Mouse (Mus musculus): Measurements from ENCODE around the gene Qsox2. TPM values are rescaled to one million over a fixed set of nuclear protein-coding genes. Genes with fewer than 3 reads are reported as not detected.

Gene Qsox2
- polyA plus RNA-seq, 1 experiment from 2014 or later, result 18.4 TPM

DNA sequence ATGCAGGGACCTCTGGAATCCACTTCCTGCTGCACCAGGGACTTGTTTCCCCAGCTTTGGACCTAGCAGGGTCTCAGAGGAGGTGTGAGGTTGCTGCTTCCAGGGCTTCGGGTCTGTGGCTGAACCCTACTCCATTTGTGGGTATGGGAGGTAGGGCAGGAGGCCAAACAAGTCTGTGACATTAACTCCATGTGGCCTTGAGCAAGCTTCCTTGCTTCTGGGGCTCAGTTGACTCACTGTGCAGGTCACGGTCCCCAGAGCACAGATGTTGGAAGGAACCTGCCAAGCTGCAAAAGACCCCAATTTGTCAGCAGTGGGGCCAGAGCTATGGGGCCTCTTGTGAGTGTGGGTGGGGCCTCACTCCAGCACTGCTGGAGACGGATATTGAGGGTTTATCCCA is 53.0 kb downstream of the Qsox2 start:
- ATAC-seq (ENCODE audit: low FRiP score) (no peak), DNase-seq (ENCODE audit: low spot score, missing footprints) (no peak)
- Histone ChIP-seq H3K9me3 (ENCODE audit: control insufficient read depth, low read length) (no peaks in the 10 kb centered on the region), H3K4me1 (ENCODE audit: control insufficient read depth, insufficient read depth, low read length) (no peaks in the 10 kb centered on the region), H3K9ac (ENCODE audit: low read length) (no peak overlapping the region), H3K4me3 (ENCODE audit: low read depth, low read length) (no peak overlapping the region), H3K27me3 (ENCODE audit: control insufficient read depth, insufficient read depth, low read length) (no peaks in the 10 kb centered on the region), H3K4me2 (no peak overlapping the region), H3K36me3 (ENCODE audit: control insufficient read depth, insufficient read depth, low read length) (no peaks in the 10 kb centered on the region), H3K27ac (ENCODE audit: low read depth, low read length) (no peak overlapping the region)
- 63% methylated on average over 3 of the region's 3 CpGs for WGBS

GRCm38 (mm10) chr2:26182646-26183045 is 54.7 kb downstream of the Qsox2 start:
- Histone ChIP-seq H3K4me2 (no peak overlapping the region), H3K4me3 (ENCODE audit: low read depth, low read length) (no peak overlapping the region), H3K27me3 (ENCODE audit: control insufficient read depth, insufficient read depth, low read length) (no peaks in the 10 kb centered on the region), H3K36me3 (ENCODE audit: control insufficient read depth, insufficient read depth, low read length) (no peaks in the 10 kb centered on the region), H3K4me1 (ENCODE audit: control insufficient read depth, insufficient read depth, low read length) (no peaks in the 10 kb centered on the region), H3K9me3 (ENCODE audit: control insufficient read depth, low read length) (no peaks in the 10 kb centered on the region), H3K27ac (ENCODE audit: low read depth, low read length) (no peak overlapping the region), H3K9ac (ENCODE audit: low read length) (no peak overlapping the region)
- DNase-seq (ENCODE audit: low spot score, missing footprints), result no peak
- ATAC-seq (ENCODE audit: low FRiP score), result peak; percentile 27; the same call in 1 of the 2 replicates
- 23% methylated on average over 6 of the region's 6 CpGs for WGBS

- WGBS, result 42% methylated on average over 2 of the region's 2 CpGs
- no peak for ATAC-seq (ENCODE audit: low FRiP score)
Measured at GRCm38 (mm10) chr2:26177189-26177588, 60.1 kb downstream of the Qsox2 start.

GRCm38 (mm10) chr2:26176731-26177130 is 60.6 kb downstream of the Qsox2 start:
- Histone ChIP-seq H3K4me3 (ENCODE audit: low read depth, low read length) (no peak overlapping the region), H3K27ac (ENCODE audit: low read depth, low read length) (no peak overlapping the region), H3K36me3 (ENCODE audit: control insufficient read depth, insufficient read depth, low read length) (no peaks in the 10 kb centered on the region), H3K4me1 (ENCODE audit: control insufficient read depth, insufficient read depth, low read length) (peaks cover 6% of the 10 kb centered on the region; the same call in 1 of the 2 replicates), H3K9me3 (ENCODE audit: control insufficient read depth, low read length) (no peaks in the 10 kb centered on the region), H3K4me2 (no peak overlapping the region), H3K27me3 (ENCODE audit: control insufficient read depth, insufficient read depth, low read length) (no peaks in the 10 kb centered on the region), H3K9ac (ENCODE audit: low read length) (no peak overlapping the region)
- ATAC-seq (ENCODE audit: low FRiP score), result no peak
- DNase-seq (ENCODE audit: low spot score, missing footprints), result no peak
- 50% methylated on average over 5 of the region's 5 CpGs for WGBS

More at GRCm38 (mm10) chr2:26177189-26177588, 60.1 kb downstream of the Qsox2 start:
- no peaks in the 10 kb centered on the region for H3K9me3 ChIP-seq (ENCODE audit: control insufficient read depth, low read length)
- H3K4me3 ChIP-seq (ENCODE audit: low read depth, low read length), result no peak overlapping the region
- H3K27me3 ChIP-seq (ENCODE audit: control insufficient read depth, insufficient read depth, low read length), result no peaks in the 10 kb centered on the region
- H3K27ac ChIP-seq (ENCODE audit: low read depth, low read length), result no peak overlapping the region
- no peaks in the 10 kb centered on the region for H3K36me3 ChIP-seq (ENCODE audit: control insufficient read depth, insufficient read depth, low read length)
- H3K4me2 ChIP-seq, result no peak overlapping the region
- peaks cover 6% of the 10 kb centered on the region; the same call in 1 of the 2 replicates for H3K4me1 ChIP-seq (ENCODE audit: control insufficient read depth, insufficient read depth, low read length)
- no peak overlapping the region for H3K9ac ChIP-seq (ENCODE audit: low read length)
- DNase-seq (ENCODE audit: low spot score, missing footprints), result no peak

DNA sequence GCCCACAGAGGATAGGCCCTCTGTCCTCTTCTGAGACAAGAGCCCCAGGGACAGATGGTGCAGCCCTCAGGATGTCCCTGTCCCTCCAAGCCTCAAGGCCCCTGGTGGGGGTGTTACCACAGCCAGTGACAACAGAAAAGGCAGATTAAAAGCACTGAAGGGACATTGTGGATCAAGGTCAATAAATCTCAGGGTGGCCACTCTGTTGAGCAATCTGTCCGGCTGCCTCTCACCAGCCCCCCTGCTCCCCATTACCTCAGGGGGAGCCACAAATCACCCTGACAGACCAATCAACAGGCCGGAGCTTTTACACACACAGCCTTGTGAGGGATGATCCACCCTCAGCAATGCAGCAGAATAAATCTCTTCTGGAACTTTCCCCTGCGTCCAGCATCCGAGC is 62.1 kb downstream of the Qsox2 start:
- H3K4me3 ChIP-seq (ENCODE audit: low read depth, low read length), result no peak overlapping the region
- DNase-seq (ENCODE audit: low spot score, missing footprints), result no peak
- H3K27ac ChIP-seq (ENCODE audit: low read depth, low read length), result no peak overlapping the region
- no peak overlapping the region for H3K9ac ChIP-seq (ENCODE audit: low read length)
- no peak overlapping the region for H3K4me2 ChIP-seq
- whole genome bisulfite sequencing, result 45% methylated on average over 4 of the region's 4 CpGs
- no peaks in the 10 kb centered on the region for H3K9me3 ChIP-seq (ENCODE audit: control insufficient read depth, low read length)
- H3K36me3 ChIP-seq (ENCODE audit: control insufficient read depth, insufficient read depth, low read length), result no peaks in the 10 kb centered on the region
- peaks cover 6% of the 10 kb centered on the region; the same call in 1 of the 2 replicates for H3K4me1 ChIP-seq (ENCODE audit: control insufficient read depth, insufficient read depth, low read length)
- ATAC-seq (ENCODE audit: low FRiP score), result no peak
- no peaks in the 10 kb centered on the region for H3K27me3 ChIP-seq (ENCODE audit: control insufficient read depth, insufficient read depth, low read length)

DNA sequence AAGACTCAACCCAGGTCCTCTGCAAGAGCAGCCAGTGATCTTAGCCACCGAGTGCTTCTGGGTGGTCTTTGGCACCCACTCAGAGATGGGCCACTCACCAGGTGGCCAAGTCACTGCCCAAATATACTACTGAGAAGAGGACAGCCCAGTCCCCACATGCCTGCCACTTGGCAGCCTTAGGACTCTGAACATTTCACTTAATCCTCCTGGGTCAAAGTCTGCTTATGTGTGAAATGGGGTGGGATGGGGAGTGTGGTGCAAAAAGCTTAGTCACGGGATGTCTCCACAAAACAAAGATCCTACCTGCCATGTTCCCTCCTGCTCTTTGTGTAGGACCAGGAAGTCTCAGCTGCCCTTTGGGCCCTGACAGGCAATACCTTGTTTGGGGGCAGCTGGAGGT is 65.2 kb downstream of the Qsox2 start:
- H3K9me3 ChIP-seq (ENCODE audit: control insufficient read depth, low read length), result no peaks in the 10 kb centered on the region
- 81% methylated on average over 2 of the region's 2 CpGs for WGBS
- H3K4me1 ChIP-seq (ENCODE audit: control insufficient read depth, insufficient read depth, low read length), result peaks cover 16% of the 10 kb centered on the region
- no peak for DNase-seq (ENCODE audit: low spot score, missing footprints)
- H3K4me2 ChIP-seq, result no peak overlapping the region
- H3K36me3 ChIP-seq (ENCODE audit: control insufficient read depth, insufficient read depth, low read length), result no peaks in the 10 kb centered on the region
- no peaks in the 10 kb centered on the region for H3K27me3 ChIP-seq (ENCODE audit: control insufficient read depth, insufficient read depth, low read length)
- no peak for ATAC-seq (ENCODE audit: low FRiP score)
- H3K27ac ChIP-seq (ENCODE audit: low read depth, low read length), result no peak overlapping the region
- no peak overlapping the region for H3K9ac ChIP-seq (ENCODE audit: low read length)
- no peak overlapping the region for H3K4me3 ChIP-seq (ENCODE audit: low read depth, low read length)

GRCm38 (mm10) chr2:26170376-26170775 is 66.9 kb downstream of the Qsox2 start:
- no peak overlapping the region for H3K4me3 ChIP-seq (ENCODE audit: low read depth, low read length)
- H3K4me1 ChIP-seq (ENCODE audit: control insufficient read depth, insufficient read depth, low read length), result peaks cover 11% of the 10 kb centered on the region
- ATAC-seq (ENCODE audit: low FRiP score) (no peak), DNase-seq (ENCODE audit: low spot score, missing footprints) (no peak)
- WGBS, result 56% methylated on average over 2 of the region's 2 CpGs
- no peaks in the 10 kb centered on the region for H3K9me3 ChIP-seq (ENCODE audit: control insufficient read depth, low read length)
- H3K27me3 ChIP-seq (ENCODE audit: control insufficient read depth, insufficient read depth, low read length), result no peaks in the 10 kb centered on the region
- no peak overlapping the region for H3K4me2 ChIP-seq
- H3K9ac ChIP-seq (ENCODE audit: low read length), result no peak overlapping the region
- no peak overlapping the region for H3K27ac ChIP-seq (ENCODE audit: low read depth, low read length)
- no peaks in the 10 kb centered on the region for H3K36me3 ChIP-seq (ENCODE audit: control insufficient read depth, insufficient read depth, low read length)

DNA sequence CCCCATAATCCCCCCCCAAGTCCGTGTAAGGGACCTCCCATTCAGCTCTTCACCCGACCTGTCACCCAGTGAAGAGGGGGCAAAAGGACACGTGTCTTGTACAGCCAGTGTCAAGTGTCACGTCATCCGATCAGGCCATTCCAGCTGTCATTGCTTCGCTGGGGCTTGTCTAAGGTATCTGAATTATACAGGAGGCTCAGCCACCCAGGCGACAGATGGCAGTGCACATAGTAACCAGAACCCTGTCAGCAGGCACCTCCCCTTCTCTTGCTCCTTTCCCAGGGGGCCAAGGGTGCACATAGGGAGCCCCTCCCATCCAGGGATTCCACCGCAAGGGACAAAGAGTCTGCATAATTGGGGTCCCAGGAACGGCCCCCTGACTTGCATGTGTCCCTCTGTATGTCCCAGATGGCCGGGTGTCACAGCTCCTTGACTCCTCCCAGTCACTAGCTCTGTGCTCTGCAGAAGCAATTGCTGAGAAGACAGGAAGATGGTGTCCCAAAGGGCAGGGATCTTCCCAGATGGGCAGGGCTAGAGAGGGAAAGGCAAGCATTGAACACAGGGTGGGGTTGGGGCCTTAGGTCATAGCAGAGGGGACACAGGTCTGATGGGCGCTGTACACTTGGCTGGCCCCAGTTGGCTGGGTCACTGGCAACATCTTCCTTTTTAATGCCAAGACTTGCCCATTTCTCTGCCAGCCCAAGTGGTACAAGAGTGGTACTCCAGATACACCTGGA is 68.3 kb downstream of the Qsox2 start:
- DNase-seq (ENCODE audit: low spot score, missing footprints), result no peak
- H3K9ac ChIP-seq (ENCODE audit: low read length), result no peak overlapping the region
- no peaks in the 10 kb centered on the region for H3K36me3 ChIP-seq (ENCODE audit: control insufficient read depth, insufficient read depth, low read length)
- H3K27me3 ChIP-seq (ENCODE audit: control insufficient read depth, insufficient read depth, low read length), result no peaks in the 10 kb centered on the region
- ATAC-seq (ENCODE audit: low FRiP score), result peak; percentile 54
- 32% methylated on average over 11 of the region's 11 CpGs for WGBS
- H3K9me3 ChIP-seq (ENCODE audit: control insufficient read depth, low read length), result no peaks in the 10 kb centered on the region
- H3K4me2 ChIP-seq, result no peak overlapping the region
- no peak overlapping the region for H3K4me3 ChIP-seq (ENCODE audit: low read depth, low read length)
- no peak overlapping the region for H3K27ac ChIP-seq (ENCODE audit: low read depth, low read length)
- H3K4me1 ChIP-seq (ENCODE audit: control insufficient read depth, insufficient read depth, low read length), result peaks cover 10% of the 10 kb centered on the region

DNA sequence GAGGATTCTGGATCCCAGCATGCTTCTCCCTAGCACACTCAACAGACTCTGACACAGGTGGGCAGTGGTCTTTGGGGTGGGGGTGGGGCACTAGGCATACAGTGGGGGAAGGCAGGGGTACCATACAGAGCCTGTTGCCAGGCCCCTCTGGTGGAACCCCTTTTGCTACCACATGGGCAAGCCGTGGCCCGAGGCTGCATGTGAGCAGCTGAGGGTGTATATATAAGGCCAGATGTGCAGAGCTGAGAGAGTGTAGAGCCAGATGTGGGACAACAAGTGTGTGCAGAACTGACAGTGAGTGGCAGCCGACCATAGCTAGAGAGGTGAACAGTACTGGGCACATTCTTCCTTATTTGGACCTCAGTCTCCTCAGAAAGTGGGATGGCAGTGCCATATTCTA is 70.4 kb downstream of the Qsox2 start:
- Histone ChIP-seq H3K36me3 (ENCODE audit: control insufficient read depth, insufficient read depth, low read length) (no peaks in the 10 kb centered on the region), H3K4me3 (ENCODE audit: low read depth, low read length) (no peak overlapping the region), H3K9me3 (ENCODE audit: control insufficient read depth, low read length) (no peaks in the 10 kb centered on the region), H3K27ac (ENCODE audit: low read depth, low read length) (no peak overlapping the region), H3K4me2 (no peak overlapping the region), H3K27me3 (ENCODE audit: control insufficient read depth, insufficient read depth, low read length) (no peaks in the 10 kb centered on the region), H3K9ac (ENCODE audit: low read length) (no peak overlapping the region), H3K4me1 (ENCODE audit: control insufficient read depth, insufficient read depth, low read length) (peaks cover 10% of the 10 kb centered on the region)
- ATAC-seq (ENCODE audit: low FRiP score) (no peak), DNase-seq (ENCODE audit: low spot score, missing footprints) (no peak)
- 93% methylated on average over 3 of the region's 3 CpGs for WGBS

Measured in midbrain, embryonic 11.5 days (tissue).